Mouse (Mus musculus): ENCODE results near the gene Tigd3. TPM values are rescaled to one million over a fixed set of nuclear protein-coding genes. Genes with fewer than 3 reads are reported as not detected.

The Tigd3 gene
- total RNA-seq, 2 experiments from 2014 or later, result 0.22 to 0.68 TPM

DNA sequence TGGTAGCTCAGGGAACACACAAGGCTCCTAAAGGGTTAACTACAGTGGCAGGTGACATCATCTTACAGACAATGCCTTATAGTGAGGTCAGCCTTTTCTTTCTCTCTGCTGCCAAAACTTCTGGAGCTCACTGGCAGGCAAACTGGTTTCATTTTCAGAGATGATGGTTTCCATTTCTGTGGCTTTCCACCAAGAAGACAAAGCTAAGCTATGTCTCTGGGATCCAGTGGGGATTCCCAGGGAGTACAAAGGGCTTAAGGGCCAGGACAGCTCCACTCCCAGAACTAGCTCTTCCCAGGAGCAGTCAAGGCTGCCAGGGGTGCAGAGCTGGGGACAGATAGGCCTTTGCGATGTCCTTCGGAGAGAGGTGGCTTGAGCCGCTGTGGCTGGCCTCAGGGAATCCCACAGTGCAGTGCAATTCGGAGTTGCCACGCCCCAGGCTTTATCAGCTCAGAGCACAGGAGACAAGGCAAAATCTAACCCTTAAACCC lies 42.4 kb downstream of the Tigd3 start:
- intact Hi-C loops (cut with DNase I), result loop anchor here (2.0 kb wide), 1 partner anchor 27 kb away; no protein-coding TSS in a partner anchor
- no peak for DNase-seq (ENCODE audit: low spot score)

DNA sequence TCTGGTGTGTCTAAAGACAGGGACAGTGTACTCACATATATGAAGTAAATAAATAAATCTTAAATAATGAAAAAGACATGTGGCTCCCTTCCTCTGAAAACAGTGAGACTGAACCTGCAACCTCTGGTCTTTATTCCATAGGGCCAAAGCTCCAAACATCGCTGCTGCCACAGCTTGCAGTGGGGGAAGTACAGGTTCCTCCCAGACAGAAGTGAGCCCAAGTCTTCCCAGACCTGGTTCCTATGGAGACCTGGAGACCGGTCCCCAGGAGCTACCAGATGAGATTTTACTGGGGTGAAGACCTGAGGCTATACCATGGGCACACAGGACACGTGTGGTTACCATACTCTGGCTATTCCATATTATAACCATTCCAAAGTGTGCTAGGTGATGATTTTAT lies 43.1 kb downstream of the Tigd3 start:
- DNase-seq (ENCODE audit: low spot score), result no peak

DNA sequence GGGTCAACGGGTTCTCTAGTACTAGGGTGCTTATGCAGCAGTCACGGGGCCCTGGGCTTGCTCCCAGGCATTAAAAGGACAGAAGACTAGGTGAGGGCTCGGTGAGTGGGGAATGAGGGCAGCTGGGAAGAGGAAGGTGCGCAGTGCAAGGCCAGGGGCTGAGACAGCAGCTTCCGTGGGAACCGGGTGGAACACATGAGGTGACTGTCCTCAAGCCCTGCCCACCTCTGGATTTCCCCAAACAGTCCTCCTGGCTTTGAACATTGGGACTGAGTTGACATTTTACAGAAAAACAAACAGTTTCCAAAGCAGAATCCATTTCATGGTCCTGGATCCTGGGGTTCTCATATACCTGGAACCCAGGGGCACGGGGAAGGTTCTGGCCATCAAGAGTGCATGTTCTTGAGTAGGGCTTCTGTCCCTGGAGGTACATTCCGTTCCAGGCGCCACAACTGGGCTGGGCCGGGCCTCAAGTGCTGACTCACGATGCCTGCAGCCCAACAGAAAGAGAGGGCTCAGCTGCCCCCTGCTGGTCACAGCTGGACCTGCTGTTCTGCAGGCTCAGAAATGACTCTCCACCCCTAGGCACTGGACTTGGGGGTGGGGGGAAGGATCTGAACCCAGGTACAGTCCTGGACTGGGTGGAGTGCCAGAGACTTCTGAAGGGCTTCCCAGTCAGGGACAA lies 44.0 kb downstream of the Tigd3 start:
- peak; percentile 93 for DNase-seq (ENCODE audit: low spot score)

More for the DNA sequence above, 43.1 kb downstream of the Tigd3 start:
- intact Hi-C loops (cut with DNase I), result loop anchor here (1.0 to 2.0 kb wide), 2 partner anchors 28 to 58 kb away; no protein-coding TSS in a partner anchor

DNA sequence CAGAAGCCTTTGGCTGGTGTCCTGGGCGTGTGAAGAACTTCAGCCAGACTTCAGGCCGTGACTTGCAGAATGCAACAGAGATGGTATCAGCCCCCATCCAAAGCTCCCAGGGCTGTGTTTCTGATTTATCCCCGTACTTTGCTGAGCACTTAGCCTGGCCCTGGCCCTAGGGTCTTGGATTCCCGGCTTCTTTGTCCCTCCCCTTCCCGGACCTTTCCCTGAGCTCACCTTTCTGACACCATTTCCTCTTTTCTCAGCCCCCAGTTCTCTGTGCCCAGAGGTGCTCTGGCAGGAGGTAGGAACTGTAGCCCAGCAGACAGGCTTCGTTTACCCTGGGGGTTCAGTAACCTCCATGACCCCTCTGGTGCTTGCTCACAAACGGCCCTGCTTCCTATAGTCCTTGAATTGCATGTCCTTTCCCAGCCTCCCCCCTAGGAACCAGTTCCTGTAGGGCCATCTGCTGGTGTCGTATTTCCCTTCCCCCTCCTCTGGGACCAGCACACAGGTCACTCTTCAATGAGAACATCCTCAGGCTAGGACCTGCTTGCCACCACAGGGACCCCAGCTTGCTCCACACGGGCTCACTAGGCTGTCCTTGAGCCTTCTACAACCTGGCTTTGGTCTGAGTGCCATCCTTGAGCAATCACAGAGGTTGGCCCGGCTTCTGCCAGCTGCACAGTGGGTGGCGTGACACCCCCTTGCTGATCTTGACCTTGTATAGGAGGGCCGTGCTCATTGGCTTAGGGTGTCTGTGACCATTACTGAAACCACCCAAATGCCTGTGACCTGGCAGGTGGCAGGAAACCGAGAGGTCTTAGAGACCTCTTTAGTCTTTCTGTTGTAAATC lies 44.9 kb downstream of the Tigd3 start:
- DNase-seq (ENCODE audit: low spot score), result no peak
- intact Hi-C loops (cut with DNase I), result loop anchor here (5.0 kb wide), 1 partner anchor 122 kb away; the partner anchor contains the start of genes Ehbp1l1 and Fam89b

More for the DNA sequence above, 44.0 kb downstream of the Tigd3 start:
- intact Hi-C loops (cut with DNase I), result loop anchor here (1.0 to 5.0 kb wide), 3 partner anchors 29 to 123 kb away; partner anchors contain the start of genes Ehbp1l1 and Fam89b

DNA sequence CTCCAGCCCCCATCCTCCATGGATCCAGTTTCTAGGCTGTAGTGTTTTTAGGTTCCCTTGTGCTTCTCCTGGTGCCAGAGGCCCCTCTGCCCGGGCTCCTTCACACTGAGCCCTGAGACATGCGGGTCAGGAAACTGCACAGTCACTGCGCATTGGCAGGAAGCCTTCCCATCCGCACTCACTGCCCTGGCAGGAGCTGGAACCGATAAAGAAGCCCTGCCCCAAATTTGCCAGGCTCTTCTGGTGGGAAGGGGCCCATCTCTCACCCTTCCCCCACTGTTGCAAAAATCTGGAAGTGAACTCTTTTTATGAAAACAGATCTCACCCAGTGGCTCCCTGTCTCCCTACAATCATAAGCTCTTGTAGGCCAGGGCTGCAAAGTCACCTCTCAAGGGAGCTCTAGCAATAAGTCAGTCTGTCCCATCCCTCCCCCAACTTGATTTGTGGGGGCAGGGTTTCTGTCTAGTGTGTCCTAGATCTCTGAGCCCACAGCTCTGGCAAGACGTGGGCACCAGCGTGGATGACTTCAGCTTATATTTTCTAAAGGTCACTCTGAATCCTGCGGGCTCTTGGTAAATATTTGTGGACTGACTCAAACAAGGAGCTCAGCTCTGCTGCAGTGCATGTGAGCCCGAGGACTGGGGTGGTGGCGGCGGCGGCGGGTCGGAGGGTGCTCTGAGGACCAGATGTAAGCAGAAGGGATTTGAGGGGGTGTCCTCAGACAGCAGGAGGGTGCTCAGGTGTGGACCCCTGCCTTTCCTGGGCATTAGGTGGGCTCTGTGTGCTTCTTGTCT lies 45.7 kb downstream of the Tigd3 start:
- DNase-seq (ENCODE audit: low spot score), result peak; percentile 65
- intact Hi-C loops (cut with DNase I), result loop anchor here (5.0 kb wide), 1 partner anchor 121 kb away; the partner anchor contains the start of genes Ehbp1l1 and Fam89b

DNA sequence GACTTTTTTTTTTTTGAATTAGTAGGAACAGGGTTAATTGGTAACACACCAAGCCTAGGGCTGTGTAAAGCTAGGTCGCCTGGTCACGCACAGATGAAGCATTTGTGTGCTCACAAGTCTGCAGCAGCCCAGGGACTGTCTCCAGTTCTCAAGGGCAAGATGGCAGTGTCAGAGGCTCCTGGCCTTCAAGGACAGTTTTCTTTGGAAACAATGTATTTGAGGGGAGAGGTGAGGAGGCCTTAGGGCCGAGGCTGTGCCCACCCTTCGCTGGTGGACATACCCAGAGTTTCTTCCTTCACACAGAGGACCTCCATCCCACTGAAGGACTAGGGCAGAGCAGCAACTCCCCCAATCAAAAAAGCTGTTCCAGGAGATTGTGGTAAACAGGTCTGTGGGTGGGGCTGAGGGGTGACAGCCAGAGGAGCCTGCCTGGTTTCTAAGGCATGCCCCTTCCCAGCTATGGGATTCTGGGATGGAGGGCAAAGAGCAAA lies 46.6 kb downstream of the Tigd3 start:
- intact Hi-C loops (cut with DNase I), result loop anchor here (5.0 kb wide), 1 partner anchor 120 kb away; the partner anchor contains the start of genes Ehbp1l1 and Fam89b
- DNase-seq (ENCODE audit: low spot score), result no peak

DNA sequence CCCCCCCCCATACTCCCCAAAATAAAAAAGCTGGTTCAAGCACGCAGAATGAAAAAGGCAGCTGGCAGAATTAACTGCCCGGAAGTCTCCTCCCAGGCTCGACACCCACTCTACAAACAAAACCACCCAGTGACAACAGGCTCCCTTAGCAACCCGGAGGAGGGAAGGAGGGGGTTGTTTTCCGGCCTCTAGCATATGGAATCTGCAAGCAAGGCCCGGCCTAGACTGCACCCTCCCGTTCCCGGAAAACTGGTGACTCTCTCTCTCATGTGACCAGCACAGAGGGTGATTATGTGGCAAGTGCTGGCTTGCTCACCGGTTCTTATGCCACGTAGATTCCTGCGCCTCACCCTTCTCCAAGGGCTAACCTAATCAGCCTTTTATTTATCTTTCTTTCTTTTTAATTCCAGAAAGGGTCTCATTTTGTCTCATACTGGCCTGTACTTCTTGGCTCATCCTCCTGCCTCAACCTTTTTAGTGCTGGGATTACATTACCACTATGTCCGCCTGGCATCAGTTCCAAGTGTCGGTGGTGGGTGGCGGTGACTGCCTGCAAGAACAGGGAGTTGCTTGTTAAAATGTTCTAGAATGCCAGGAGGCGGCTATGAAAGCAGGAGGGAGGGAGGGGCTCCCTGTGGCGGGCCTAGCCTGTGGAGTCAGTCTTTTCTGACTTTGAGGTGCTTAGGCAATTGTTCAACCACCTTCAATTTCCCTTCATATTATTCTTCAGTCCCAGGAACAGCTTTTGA lies 47.2 kb downstream of the Tigd3 start:
- intact Hi-C loops (cut with DNase I), result loop anchor here (5.0 kb wide), 1 partner anchor 119 kb away; the partner anchor contains the start of genes Ehbp1l1 and Fam89b
- DNase-seq (ENCODE audit: low spot score), result peak; percentile 91

DNA sequence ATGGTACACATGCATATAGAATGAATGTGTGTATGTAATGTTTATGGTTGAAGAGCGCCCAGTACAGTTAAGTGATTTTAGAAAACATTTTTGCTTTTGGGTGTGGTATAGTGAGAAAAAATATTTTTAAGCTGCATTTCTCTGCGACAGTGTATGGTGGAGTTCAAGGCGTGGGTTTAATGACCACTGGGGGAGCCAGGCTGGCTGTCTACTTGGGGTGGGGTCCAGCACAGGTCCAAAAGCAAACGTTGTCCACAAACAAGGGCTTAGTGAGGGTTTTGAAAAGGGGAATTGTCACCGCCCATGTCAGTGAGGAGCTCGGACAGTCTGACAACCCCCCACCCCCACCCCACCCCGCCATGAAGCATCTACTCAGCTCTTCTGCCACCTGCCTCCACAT lies 47.8 kb downstream of the Tigd3 start:
- intact Hi-C loops (cut with DNase I), result loop anchor here (5.0 kb wide), 1 partner anchor 119 kb away; the partner anchor contains the start of genes Ehbp1l1 and Fam89b
- DNase-seq (ENCODE audit: low spot score), result no peak

DNA sequence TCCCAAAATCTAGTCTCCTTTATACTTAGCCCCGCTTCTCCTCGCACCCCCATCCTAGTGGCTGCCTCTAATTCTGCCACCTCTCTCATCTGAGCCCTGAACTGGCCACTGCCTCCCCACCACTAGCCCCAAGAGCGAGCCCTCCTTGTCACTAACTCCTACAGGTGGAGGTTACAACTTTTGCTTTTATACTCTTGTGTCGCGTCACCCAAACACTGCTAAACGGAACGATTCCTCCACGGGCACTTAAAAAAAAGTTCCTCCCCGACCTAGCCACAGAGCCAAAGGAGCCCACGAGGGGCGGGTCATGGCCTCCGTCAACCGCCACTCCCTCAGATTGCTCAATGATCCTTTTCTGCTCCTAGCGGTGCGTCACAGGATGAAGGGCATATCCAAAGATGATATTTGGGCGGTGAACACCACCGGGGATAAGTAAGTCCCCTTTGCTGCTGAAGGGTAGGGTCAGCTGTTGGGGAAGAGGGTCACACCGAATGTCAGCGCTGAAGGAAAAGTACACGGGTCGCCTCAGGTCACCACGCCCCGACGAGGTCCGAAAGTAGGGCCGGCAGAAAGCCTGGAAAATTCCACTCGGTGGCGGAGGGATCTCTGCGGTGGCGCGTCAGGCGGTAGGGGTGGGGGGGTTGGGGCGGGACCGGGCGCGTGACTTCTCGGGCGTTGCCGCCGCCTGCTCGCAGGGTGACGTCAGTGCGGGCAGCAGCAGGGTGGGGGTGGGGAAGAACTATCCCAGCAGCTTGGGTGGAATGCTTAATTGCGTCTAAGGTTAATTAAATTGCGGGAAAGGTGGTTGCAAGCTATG lies 48.4 kb downstream of the Tigd3 start:
- DNase-seq (ENCODE audit: low spot score), result peak; percentile 94
- intact Hi-C loops (cut with DNase I), result loop anchor here (1.0 to 5.0 kb wide), 2 partner anchors 42 to 118 kb away; partner anchors contain the start of genes Ehbp1l1 and Fam89b

DNA sequence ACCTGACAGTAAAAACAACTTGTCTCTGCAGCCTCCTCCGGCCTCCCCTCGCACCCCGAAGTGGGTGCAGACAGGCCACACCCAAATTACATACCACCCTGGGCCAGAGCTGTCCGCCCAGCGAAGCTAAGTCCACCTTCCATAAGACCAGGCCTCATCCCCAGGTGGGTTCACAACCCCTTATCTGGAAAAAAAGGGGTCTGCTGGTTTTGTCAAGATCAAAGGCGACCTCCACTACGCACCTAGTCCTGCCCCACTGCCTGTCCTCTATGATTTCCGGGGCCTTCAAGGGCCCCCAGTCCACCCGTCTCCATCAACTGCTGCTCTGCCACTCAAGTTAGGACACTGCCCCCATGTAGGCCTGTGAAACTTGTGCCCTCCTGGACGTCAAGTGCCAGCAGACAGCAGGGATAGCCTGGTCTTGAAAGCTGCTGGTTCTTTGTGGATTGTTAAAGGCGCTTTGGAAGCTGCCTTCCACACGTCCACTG lies 49.1 kb downstream of the Tigd3 start:
- intact Hi-C loops (cut with DNase I), result loop anchor here (1.0 to 5.0 kb wide), 2 partner anchors 42 to 118 kb away; partner anchors contain the start of genes Ehbp1l1 and Fam89b
- no peak for DNase-seq (ENCODE audit: low spot score)

DNA sequence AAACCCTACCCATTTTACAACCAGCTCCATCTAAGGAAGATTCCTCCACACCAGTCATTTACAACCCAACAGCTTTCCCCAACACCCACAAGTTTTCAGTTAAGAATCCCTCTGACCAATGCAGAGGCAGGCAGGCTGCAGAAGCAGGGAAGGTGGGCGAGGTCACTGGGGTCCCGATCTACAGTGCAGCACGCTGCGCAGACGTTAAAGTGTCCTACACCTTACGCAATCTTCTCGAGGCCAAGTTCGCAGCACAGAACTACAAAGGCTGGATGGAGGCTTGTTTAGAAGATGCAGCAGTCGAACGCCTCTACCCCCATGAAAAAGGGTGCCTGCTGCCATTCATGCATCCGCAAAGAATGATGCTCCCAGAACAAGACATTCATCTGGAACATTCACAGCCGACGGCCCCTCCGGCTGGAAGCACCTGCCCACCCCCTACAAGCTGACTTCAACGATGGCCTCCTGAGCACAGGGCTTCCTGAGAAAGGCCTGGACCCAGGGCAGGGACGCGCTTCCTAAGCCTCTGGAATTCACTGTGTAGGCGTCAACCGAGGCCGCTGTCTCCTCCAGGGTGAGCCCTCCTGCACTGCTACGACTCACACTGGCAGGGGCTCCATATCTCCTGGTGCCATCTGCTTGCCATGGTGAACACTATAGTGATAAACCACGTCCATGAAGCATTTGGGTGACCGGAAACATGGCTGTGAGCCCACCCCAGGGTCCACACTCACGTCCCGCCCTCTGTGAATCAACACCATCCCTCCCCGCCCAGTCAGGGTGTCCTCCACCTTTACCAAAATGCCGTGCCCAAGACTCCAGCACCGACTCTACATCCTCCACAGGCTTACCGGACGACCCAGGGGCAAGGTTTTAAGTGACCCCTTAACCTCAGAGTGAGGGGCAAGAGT lies 49.9 kb downstream of the Tigd3 start:
- no peak for DNase-seq (ENCODE audit: low spot score)

DNA sequence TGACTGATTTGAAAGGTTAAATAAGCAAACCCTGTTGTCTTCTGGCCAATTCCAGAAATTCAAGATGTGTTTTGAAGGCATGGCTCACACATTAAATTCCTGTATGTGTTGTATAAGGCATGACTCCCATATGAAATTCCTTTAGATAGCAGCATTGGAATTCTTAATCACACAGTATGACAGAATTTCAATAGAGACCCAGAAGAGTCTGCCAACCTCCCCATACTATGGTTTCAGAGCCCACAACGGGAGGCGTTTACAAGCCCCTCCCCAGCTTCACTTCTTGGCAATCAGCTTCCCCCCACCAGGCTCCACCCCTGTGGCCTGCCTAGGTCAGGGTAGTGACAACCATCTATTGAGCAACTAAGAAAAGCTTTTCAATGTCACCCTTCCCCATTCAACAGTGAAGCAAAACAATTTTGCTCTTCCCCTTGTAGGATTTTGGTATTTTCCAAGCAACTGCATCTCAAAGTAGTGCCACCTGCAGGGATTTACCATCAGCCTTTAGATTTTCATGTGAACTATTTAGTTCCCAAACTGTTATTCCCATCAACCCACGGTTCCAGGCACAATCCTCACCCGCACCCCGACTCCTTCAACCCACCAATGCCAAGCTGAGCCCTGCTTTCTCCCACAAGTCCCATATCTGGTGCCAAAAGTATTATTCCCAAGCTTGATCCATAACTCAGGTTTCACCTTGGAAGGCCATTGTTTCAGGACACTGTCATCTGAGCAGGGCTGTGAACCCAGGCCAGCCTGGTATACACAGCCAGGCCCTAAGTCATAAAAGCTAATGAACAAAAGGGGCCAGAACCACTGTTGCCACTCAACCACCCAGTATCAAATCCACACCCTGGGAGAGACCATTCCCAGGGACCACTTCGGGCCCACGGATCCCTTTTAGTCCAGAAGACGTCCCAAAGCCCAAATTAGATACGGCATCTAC lies 50.9 kb downstream of the Tigd3 start:
- DNase-seq (ENCODE audit: low spot score), result no peak
- intact Hi-C loops (cut with DNase I), result no loop called here

More for the DNA sequence above, 49.9 kb downstream of the Tigd3 start:
- intact Hi-C loops (cut with DNase I), result no loop called here

DNA sequence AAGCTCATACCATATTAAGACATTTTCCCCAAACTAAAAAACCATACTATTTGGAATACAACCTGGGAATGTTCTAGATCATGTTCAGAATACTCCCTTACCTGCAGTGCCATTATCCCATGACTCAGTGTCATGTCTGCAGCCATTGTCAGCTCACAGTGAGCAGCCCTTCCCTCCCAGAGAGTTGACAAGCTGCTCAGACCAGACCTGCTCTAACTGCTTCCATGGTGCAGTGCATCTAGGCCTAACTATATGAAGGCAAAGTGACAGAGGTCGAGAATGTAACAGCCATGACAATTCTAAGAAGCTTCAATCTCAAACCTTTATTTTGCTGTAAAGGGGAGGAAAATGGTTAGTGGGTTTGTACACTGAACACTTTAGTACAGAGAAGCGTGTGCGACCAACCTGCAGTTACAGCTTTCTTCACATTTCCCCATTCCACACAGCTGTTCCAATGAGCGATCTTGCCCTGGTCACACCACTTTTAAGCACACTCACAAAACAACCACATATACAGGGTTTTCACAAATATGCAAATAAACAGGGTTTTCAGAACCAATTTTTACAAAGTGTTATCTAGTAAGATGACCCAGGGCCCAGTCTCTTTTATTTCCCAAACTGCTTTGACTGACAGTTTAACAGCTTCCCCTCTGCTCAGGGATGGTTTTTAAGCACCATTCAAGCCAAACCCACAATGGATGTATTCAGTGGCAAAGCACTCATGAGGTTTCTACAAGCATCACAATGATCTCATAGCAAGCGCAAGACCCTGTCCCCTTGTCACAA lies 51.8 kb downstream of the Tigd3 start:
- intact Hi-C loops (cut with DNase I), result loop anchor here (2.0 kb wide), 1 partner anchor 15 kb away; no protein-coding TSS in a partner anchor
- no peak for DNase-seq (ENCODE audit: low spot score)

DNA sequence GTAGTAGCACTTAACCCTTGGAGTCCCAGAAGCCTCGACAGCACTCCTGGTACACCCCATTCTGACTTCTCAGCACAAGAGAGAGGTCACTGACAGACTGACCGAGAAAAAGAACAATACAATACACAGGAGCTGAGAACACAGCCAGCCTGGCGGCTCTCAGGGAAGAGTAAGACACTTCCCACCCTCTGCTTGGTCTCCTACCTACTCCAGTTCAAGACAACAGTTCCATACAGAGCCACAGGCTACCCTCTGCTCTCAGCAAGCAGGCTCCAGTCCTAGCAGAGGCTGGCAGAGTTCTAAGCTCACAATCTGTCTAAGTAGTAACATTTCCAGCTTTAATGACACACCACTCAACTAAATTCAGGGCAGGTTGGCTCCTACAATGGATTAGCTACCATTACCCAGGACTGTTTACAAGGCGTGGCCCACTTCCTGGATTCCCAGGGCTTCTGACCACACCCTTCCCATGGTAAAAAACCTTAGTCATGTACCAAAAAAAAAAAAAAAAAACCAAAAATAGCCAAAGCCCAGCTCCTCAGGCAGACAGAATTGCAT lies 52.5 kb downstream of the Tigd3 start:
- intact Hi-C loops (cut with DNase I), result loop anchor here (2.0 kb wide), 1 partner anchor 15 kb away; no protein-coding TSS in a partner anchor
- DNase-seq (ENCODE audit: low spot score), result no peak

All from heart, postnatal 25 days (tissue).